Mouse (Mus musculus): ENCODE measurements around the gene Epha4. TPM values are rescaled to one million over a fixed set of nuclear protein-coding genes. Genes with fewer than 3 reads are reported as not detected.
A peak's percentile ranks its signal among the peaks of the same experiment; 100 is the strongest.

Gene Epha4
- polyA plus RNA-seq, 1 experiment from 2014 or later = 10.4 TPM

DNA sequence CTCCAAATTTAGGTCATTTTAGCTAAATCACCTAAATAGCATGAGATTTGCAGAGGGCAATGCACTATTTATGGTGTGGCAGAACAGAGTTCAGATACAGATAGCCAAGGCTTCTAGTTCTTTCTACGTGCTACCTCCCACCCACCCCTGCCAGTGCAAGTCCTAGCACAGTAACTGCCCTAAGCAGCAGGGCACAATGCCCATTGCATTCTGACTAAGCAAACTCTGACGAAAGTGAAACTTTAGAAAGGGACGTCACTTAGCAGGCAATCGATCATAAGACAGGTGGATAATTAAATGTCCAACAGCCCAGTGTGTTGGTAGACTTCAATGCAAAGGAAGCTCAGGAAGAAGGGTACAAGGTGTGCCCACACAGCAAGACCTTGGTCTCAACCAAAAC, 49.4 kb downstream of the Epha4 start:
- Histone ChIP-seq H3K36me3 (no peaks in the 10 kb centered on the region), H3K27me3 (replicated peaks) (no peaks in the 10 kb centered on the region), H3K4me2 (replicated peaks) (no peak overlapping the region), H3K4me3 (replicated peaks) (no peak overlapping the region), H3K27ac (no peak overlapping the region), H3K9me3 (no peaks in the 10 kb centered on the region), H3K4me1 (replicated peaks) (peaks cover 21% of the 10 kb centered on the region), H3K9ac (no peak overlapping the region)
- 69% methylated on average over 4 of the region's 4 CpGs for WGBS
- ATAC-seq = no peak

DNA sequence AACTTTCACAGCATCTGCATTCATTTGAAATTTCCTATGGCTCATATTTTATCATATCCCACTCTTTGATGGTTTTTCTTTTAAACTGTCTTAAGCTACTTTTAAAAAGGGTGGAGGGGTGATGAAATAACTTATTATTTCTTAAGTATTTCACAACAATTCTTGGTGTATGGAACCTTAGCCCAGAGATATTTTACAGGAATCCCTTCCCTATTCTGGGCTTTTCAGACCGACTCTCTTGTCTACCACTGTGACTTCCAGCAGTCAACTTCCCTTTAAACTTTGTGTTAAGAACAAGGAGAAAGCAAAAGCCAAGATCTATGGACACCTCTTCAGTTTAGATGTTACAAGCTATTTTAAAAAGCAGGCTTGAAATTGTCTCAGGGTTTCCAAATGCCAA, 50.8 kb downstream of the Epha4 start:
- 73% methylated on average over 1 of the region's 1 CpGs for WGBS
- no peak overlapping the region for H3K4me2 ChIP-seq (replicated peaks)
- H3K4me3 ChIP-seq (replicated peaks) = no peak overlapping the region
- H3K27me3 ChIP-seq (replicated peaks) = no peaks in the 10 kb centered on the region
- ATAC-seq = no peak
- H3K36me3 ChIP-seq = no peaks in the 10 kb centered on the region
- H3K27ac ChIP-seq = no peak overlapping the region
- no peaks in the 10 kb centered on the region for H3K9me3 ChIP-seq
- no peak overlapping the region for H3K9ac ChIP-seq
- peaks cover 13% of the 10 kb centered on the region; the same call in 1 of the 2 replicates for H3K4me1 ChIP-seq (replicated peaks)

DNA sequence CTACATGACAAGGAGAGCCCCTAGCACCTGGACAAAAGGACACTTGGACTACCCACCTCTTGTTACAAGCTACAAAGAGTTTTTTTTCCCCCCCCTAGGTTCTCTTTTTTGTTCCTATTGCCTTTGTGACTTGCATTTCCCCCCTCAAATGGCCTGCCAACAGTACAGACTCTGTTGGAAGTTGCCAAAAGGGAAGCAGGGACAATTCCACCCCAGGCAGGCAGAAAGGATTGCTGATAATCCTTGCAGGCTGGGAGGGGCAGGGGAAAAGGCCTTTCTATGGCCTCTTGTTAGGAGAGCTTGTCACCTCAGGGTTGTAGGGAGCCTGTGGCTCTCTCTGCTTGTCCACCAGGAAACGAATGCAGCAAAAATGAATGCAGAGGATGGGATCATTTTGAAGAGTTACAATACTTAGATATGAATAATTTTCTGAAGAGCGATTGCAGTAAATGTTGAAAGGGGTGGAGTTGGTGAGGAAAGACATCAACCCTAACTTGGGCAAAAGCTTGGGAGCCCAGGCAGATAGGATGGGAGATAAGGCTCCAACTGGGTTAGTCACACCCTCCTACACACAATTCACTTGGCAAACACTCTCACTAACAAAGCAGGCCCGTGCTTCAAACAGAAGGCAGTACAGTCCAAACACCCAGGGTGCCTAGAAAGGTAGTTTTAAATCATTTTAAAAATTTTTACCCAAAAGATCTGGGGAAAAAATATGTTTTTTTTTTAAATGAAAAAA, 52.8 kb downstream of the Epha4 start:
- no peaks in the 10 kb centered on the region for H3K27me3 ChIP-seq (replicated peaks)
- H3K36me3 ChIP-seq = no peaks in the 10 kb centered on the region
- no peaks in the 10 kb centered on the region for H3K9me3 ChIP-seq
- ATAC-seq = 0 out of 2 replicates have a peak, but pooled peaks have one; percentile 24
- H3K4me3 ChIP-seq (replicated peaks) = no peak overlapping the region
- H3K9ac ChIP-seq = no peak overlapping the region
- 30% methylated on average over 3 of the region's 3 CpGs for WGBS
- H3K4me1 ChIP-seq (replicated peaks) = peaks cover 17% of the 10 kb centered on the region
- peak overlapping the region; percentile 49; the same call in 1 of the 2 replicates for H3K27ac ChIP-seq
- no peak overlapping the region for H3K4me2 ChIP-seq (replicated peaks)

DNA sequence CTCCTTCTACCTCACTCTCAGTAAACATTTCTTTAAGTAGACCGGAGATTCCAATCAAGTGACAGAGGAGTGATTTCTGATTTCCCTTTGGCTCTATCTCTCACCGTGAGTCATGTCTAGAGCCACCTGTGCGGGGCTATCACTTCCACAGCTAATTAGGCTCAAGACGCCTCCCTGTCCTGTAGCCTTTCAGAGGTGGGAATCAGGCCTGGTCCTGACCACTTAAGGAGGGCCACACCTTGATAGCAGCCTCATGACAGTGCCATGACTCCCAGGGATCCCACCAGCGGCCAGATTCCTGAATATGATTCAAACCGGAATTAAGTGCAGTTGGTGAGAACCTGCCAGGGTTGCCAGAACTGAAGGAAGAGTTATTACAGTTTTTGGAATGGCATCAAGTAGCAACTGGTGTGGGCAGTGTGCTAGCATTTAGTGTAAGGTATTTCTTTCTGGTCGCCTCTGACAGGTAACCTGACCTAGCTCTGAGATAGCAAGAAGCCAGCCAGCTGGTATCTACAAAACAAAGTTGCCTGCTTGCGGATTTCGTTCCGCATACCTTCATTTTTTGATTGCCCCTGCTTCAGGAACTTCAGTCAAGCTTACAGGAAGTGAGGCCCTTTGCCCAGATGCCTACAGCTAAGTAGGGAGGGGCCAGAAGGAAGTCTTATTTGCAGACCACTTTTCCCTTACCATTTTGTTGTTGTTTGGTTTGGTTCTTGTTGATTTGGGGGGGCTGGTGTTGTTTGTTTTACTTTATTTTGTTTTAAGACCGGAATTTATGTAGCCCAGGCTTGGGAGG, 53.9 kb downstream of the Epha4 start:
- WGBS = 63% methylated on average over 11 of the region's 11 CpGs
- no peak for ATAC-seq
- Histone ChIP-seq H3K27me3 (replicated peaks) (no peaks in the 10 kb centered on the region), H3K27ac (0 out of 2 replicates have a peak overlapping the region, but pooled peaks have one; percentile 49), H3K9me3 (no peaks in the 10 kb centered on the region), H3K9ac (no peak overlapping the region), H3K4me1 (replicated peaks) (peaks cover 17% of the 10 kb centered on the region), H3K4me2 (replicated peaks) (no peak overlapping the region), H3K36me3 (no peaks in the 10 kb centered on the region), H3K4me3 (replicated peaks) (no peak overlapping the region)

DNA sequence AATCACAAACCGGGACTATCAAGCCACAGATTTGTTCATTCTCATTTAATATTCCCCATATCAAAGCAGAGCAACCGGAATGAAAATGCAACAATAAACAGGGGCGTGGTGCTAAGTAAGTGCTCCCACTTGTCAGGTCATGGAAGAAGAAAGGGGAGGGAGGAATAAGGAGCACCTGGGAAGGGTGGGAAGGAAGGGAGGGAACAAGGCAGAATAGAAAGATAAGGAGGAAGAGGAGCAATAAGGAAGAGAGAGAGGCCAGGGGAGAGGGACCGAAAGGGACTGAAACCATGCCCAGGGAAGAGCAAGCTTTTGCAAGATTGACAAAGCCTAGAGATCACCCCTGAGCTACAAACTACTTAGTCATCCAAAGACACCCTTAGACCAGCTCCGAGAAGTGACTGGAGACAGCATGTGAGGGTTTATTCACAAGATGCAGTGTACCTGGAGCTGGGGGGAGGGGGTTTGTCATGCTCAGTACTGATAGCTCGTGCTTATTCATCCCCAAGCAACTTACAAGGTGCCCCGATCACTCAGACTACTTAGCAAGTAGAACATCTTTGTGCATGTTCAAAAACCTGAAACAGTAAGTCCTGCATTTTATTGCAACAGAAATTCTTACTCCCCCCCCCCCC, 56.0 kb downstream of the Epha4 start:
- Histone ChIP-seq H3K9me3 (no peaks in the 10 kb centered on the region), H3K9ac (no peak overlapping the region), H3K4me3 (replicated peaks) (no peak overlapping the region), H3K4me2 (replicated peaks) (no peak overlapping the region), H3K4me1 (replicated peaks) (peaks cover 17% of the 10 kb centered on the region), H3K27ac (no peak overlapping the region), H3K36me3 (no peaks in the 10 kb centered on the region), H3K27me3 (replicated peaks) (no peaks in the 10 kb centered on the region)
- 62% methylated on average over 7 of the region's 7 CpGs for whole genome bisulfite sequencing
- ATAC-seq = peak; percentile 72

DNA sequence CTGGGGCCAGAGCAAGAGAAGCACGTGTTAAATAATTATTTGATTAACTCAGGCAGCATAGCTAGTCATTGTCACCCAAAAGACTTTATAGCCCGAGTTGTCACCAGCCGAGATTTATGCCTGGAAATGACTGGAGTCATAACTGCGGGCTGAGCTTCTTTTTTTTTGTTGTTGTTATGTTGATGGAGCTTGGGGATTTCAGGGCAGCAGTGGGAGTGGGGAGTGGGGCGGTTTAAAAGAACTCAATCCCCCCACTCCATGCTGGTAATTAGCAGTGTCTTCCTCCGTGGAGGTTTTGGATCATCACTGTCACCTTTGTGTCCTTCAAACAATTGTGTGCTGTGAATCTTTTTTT, 57.5 kb downstream of the Epha4 start:
- Histone ChIP-seq H3K36me3 (no peaks in the 10 kb centered on the region), H3K27me3 (replicated peaks) (no peaks in the 10 kb centered on the region), H3K9ac (no peak overlapping the region), H3K4me2 (replicated peaks) (no peak overlapping the region), H3K4me1 (replicated peaks) (peaks cover 17% of the 10 kb centered on the region), H3K4me3 (replicated peaks) (no peak overlapping the region), H3K9me3 (no peaks in the 10 kb centered on the region), H3K27ac (no peak overlapping the region)
- ATAC-seq = no peak
- WGBS = 28% methylated on average over 6 of the region's 6 CpGs

DNA sequence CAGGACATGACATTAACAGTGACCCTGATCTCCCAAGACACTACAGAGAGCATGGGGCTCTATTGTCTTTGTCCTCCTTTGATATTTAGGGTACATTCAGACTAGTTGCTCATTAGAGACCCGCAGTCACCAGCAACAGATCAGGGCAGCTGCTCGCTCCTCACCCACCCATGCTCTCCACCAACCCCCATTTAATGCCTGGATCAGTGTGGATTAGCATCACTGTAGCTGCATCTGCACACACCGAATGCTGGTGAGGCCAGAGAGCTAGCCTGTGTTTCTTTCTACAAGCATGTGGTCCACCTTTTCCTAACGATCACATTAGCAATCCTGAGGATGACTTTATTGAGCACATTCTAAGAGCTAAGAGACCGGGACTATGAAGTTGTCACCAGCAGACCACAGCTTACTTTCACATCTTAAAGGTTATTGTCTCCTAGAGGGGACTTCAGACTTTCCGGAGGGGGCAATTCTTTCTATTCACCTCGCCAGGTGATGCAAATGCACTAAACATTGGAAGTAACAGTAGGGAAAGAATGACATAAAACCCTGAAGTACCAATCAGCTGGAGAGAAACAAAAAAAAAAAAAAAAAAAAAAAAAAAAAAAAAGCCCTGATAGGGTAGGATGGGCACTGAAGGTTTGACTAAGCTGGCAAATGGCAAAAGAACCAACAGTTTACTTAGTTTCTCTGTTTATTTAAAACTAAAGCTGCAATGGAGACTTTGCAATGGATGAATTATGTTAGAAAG, 58.0 kb downstream of the Epha4 start:
- 73% methylated on average over 7 of the region's 7 CpGs for WGBS
- ATAC-seq = no peak
- peaks cover 13% of the 10 kb centered on the region for H3K4me1 ChIP-seq (replicated peaks)
- H3K9ac ChIP-seq = no peak overlapping the region
- no peak overlapping the region for H3K27ac ChIP-seq
- no peak overlapping the region for H3K4me3 ChIP-seq (replicated peaks)
- H3K9me3 ChIP-seq = no peaks in the 10 kb centered on the region
- H3K4me2 ChIP-seq (replicated peaks) = no peak overlapping the region
- no peaks in the 10 kb centered on the region for H3K27me3 ChIP-seq (replicated peaks)
- H3K36me3 ChIP-seq = no peaks in the 10 kb centered on the region

DNA sequence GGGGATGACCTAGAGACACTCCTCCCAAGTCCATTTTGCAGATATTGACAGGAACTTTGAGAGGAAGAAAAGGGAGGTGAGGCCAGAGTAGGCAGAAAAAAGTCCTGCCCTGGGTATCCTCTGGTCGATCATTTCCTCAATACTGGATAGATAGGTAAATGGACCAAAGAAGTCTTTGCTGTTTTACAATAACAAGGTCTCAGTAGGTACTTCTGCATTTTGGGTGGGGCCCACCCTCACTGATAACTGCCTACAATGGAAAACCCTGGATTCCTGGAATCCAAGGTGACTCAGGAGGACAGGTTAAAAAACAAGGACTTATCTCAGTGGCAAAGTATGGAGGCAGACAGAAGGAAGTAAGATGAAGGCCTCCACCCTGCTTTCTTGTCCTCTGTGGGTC, 61.1 kb downstream of the Epha4 start:
- H3K4me1 ChIP-seq (replicated peaks) = peaks cover 4% of the 10 kb centered on the region; the same call in 1 of the 2 replicates
- no peak overlapping the region for H3K4me2 ChIP-seq (replicated peaks)
- no peaks in the 10 kb centered on the region for H3K9me3 ChIP-seq
- no peak overlapping the region for H3K4me3 ChIP-seq (replicated peaks)
- 90% methylated on average over 1 of the region's 1 CpGs for WGBS
- H3K27ac ChIP-seq = no peak overlapping the region
- no peaks in the 10 kb centered on the region for H3K27me3 ChIP-seq (replicated peaks)
- no peak for ATAC-seq
- H3K9ac ChIP-seq = no peak overlapping the region
- H3K36me3 ChIP-seq = no peaks in the 10 kb centered on the region

DNA sequence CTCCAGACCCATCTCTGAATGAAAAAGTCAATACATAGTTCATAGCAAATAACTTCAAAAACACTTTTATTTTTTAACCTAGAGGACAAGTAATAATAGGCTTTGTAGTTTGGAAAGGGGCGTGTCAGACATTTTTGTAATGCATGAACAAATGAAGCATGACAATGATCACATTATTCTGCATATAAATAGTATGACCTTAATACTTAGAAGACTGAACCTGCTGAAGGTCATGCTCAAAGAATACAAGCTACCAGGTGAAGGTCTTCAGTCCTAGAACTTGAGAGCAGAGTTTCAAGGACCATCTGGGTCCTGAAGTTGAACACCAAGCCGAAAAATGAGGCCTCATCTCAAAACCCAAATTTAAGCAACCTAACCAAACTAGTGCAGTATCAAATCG, 62.2 kb downstream of the Epha4 start:
- no peaks in the 10 kb centered on the region for H3K27me3 ChIP-seq (replicated peaks)
- H3K9ac ChIP-seq = no peak overlapping the region
- no peak overlapping the region for H3K4me2 ChIP-seq (replicated peaks)
- no peak overlapping the region for H3K27ac ChIP-seq
- H3K4me3 ChIP-seq (replicated peaks) = no peak overlapping the region
- no peaks in the 10 kb centered on the region for H3K4me1 ChIP-seq (replicated peaks)
- no peaks in the 10 kb centered on the region for H3K36me3 ChIP-seq
- WGBS = 92% methylated on average over 3 of the region's 3 CpGs
- no peak for ATAC-seq
- no peaks in the 10 kb centered on the region for H3K9me3 ChIP-seq

DNA sequence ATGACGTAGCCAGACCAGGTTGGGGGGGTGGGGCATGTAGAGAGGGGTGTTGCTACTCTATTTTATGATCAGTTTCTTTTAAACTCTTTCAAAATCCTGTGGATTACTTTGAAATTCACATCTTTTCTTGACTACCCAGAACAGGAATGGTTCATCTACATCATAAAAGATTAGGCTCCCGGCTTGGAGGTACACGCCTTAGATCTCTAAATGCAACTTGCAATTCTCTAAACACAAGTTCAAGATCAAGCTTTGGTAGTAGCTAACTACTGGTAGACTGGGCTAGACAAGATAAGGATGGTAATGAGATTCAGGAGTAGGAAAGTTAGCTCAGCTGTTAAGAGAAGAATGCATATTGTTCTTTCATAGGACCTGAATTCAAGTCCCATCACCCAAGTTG, 63.3 kb downstream of the Epha4 start:
- no peak overlapping the region for H3K9ac ChIP-seq
- H3K4me1 ChIP-seq (replicated peaks) = 0 out of 2 replicates have a peak, but pooled peaks cover 4% of the 10 kb centered on the region
- ATAC-seq = no peak
- H3K4me3 ChIP-seq (replicated peaks) = no peak overlapping the region
- no peaks in the 10 kb centered on the region for H3K36me3 ChIP-seq
- no peaks in the 10 kb centered on the region for H3K27me3 ChIP-seq (replicated peaks)
- H3K27ac ChIP-seq = no peak overlapping the region
- H3K9me3 ChIP-seq = no peaks in the 10 kb centered on the region
- WGBS = 80% methylated on average over 3 of the region's 3 CpGs
- no peak overlapping the region for H3K4me2 ChIP-seq (replicated peaks)

DNA sequence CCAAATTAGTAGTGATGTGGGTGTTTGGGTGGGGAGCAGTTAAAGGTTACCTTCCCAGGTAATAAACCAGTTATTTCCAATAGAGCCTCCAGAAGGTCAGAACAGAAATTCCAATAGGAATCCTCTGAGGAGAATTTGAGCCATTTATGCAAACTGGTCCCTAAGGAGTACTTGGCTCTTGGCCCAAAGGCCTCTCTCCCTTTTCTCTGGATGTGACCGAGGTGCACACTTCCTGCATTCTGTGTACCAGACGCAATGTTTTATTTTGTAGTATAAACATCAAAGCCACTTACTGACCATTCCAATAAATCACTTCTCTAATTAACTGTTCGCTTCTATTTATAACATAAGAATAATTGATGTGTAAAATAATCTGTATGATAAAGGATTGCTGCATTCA, 64.7 kb downstream of the Epha4 start:
- 52% methylated on average over 3 of the region's 3 CpGs for WGBS
- Histone ChIP-seq H3K4me1 (replicated peaks) (0 out of 2 replicates have a peak, but pooled peaks cover 4% of the 10 kb centered on the region), H3K9ac (no peak overlapping the region), H3K36me3 (no peaks in the 10 kb centered on the region), H3K27me3 (replicated peaks) (no peaks in the 10 kb centered on the region), H3K4me3 (replicated peaks) (no peak overlapping the region), H3K9me3 (no peaks in the 10 kb centered on the region), H3K4me2 (replicated peaks) (no peak overlapping the region), H3K27ac (no peak overlapping the region)
- ATAC-seq = no peak

All from intestine, embryonic 15.5 days (tissue).